Mouse (Mus musculus) megakaryocyte, adult 5-6 weeks (primary cell): ENCODE results near the gene Gm11096. TPM values are rescaled to one million over a fixed set of nuclear protein-coding genes. Genes with fewer than 3 reads are reported as not detected.

Source experiments
- ATAC-seq: 2 replicates; pipeline ENCODE4 v1.8.0; 2016; ENCODE audit warnings: mild to moderate bottlenecking, inconsistent platforms; ENCODE audit not compliant: poor library complexity, severe bottlenecking
- total RNA-seq, 2 experiments: library from RNA; stranded (forward) in 1 of 2; stranded (reverse) in 1 of 2; fragments of 153-499, 151-499 nt in 1 of 2; fragments of 221-1000, 200-1000 nt in 1 of 2; gene quantifications; 2 replicates each; pipeline versions ENCODE4 v1.2.3 to v1.2.4; 2015 to 2017

Gm11096 gene
- total RNA-seq (2015), result not detected in 2 replicates
- total RNA-seq (2017), result not detected in 2 replicates

GRCm38 (mm10) chr17:81441463-81441862, at the start of gene Gm11096:
TSS of gene Gm11096 (plus strand) at chr17:81441763.
- ATAC-seq, result no peak

- ATAC-seq, result no peak
These were observed 48.5 kb upstream of the Gm11096 start for GRCm38 (mm10) chr17:81393040-81393439.

- no peak for ATAC-seq
These were observed 47.4 kb upstream of the Gm11096 start for GRCm38 (mm10) chr17:81394124-81394523.

GRCm38 (mm10) chr17:81397434-81397833, 44.1 kb upstream of the Gm11096 start:
- no peak for ATAC-seq

- no peak for ATAC-seq
These were observed 41.2 kb upstream of the Gm11096 start for GRCm38 (mm10) chr17:81400377-81400776.

GRCm38 (mm10) chr17:81402636-81403035, 38.9 kb upstream of the Gm11096 start:
- ATAC-seq, result no peak

- ATAC-seq, result no peak
These were observed 38.4 kb upstream of the Gm11096 start for GRCm38 (mm10) chr17:81403121-81403520.

- ATAC-seq, result no peak
These were observed 37.3 kb upstream of the Gm11096 start for GRCm38 (mm10) chr17:81404225-81404624.

GRCm38 (mm10) chr17:81412736-81413135, 28.8 kb upstream of the Gm11096 start:
- ATAC-seq, result no peak

- no peak for ATAC-seq
These were observed 25.0 kb upstream of the Gm11096 start for GRCm38 (mm10) chr17:81416361-81417114.

GRCm38 (mm10) chr17:81419802-81420459, 21.6 kb upstream of the Gm11096 start:
- ATAC-seq, result no peak

- peak; percentile 86 for ATAC-seq
These were observed 17.2 kb upstream of the Gm11096 start for GRCm38 (mm10) chr17:81424256-81424912.

- ATAC-seq, result no peak
These were observed 14.3 kb upstream of the Gm11096 start for GRCm38 (mm10) chr17:81427245-81427644.

- ATAC-seq, result no peak
These were observed 8.8 kb upstream of the Gm11096 start for GRCm38 (mm10) chr17:81432733-81433132.

- no peak for ATAC-seq
These were observed 8.4 kb upstream of the Gm11096 start for GRCm38 (mm10) chr17:81433148-81433547.

- ATAC-seq, result no peak
These were observed 13.7 kb downstream of the Gm11096 start for GRCm38 (mm10) chr17:81455269-81455668.

GRCm38 (mm10) chr17:81455977-81456376, 14.4 kb downstream of the Gm11096 start:
- ATAC-seq, result no peak

- ATAC-seq, result no peak
These were observed 17.8 kb downstream of the Gm11096 start for GRCm38 (mm10) chr17:81459379-81459778.

- ATAC-seq, result no peak
These were observed 27.4 kb downstream of the Gm11096 start for GRCm38 (mm10) chr17:81468941-81469340.

- ATAC-seq, result no peak
These were observed 31.8 kb downstream of the Gm11096 start for GRCm38 (mm10) chr17:81473363-81473762.

- no peak for ATAC-seq
These were observed 35.9 kb downstream of the Gm11096 start for GRCm38 (mm10) chr17:81477420-81477819.

GRCm38 (mm10) chr17:81479807-81480206, 38.2 kb downstream of the Gm11096 start:
- no peak for ATAC-seq
